Mouse (Mus musculus) R1 (cell line): ENCODE results near the gene Smpd3.
A peak's percentile ranks its signal among the peaks of the same experiment; 100 is the strongest.
"Not testable (repeated sequence)": the region's sequence is repeated elsewhere in the genome, so short reads cannot be mapped to it uniquely, and the experiment has no call there.

Source experiments
- DNase-seq: peaks from one replicate; pipeline ENCODE4 v3.0.0-alpha.2; 2018; ENCODE audit warnings: low read depth, low spot score

Gene Smpd3

GRCm38 (mm10) chr8:106326624-106327023 lies 11.2 kb downstream of the Smpd3 start:
- no peak for DNase-seq

GRCm38 (mm10) chr8:106321434-106321833 lies 16.4 kb downstream of the Smpd3 start:
- no peak for DNase-seq

GRCm38 (mm10) chr8:106320002-106320401 lies 17.8 kb downstream of the Smpd3 start:
- no peak for DNase-seq

GRCm38 (mm10) chr8:106317091-106317490 lies 20.7 kb downstream of the Smpd3 start:
- no peak for DNase-seq

GRCm38 (mm10) chr8:106316506-106316905 lies 21.3 kb downstream of the Smpd3 start:
- no peak for DNase-seq

GRCm38 (mm10) chr8:106315402-106316187 lies 22.2 kb downstream of the Smpd3 start:
- DNase-seq: no peak

GRCm38 (mm10) chr8:106313799-106314198 lies 24.0 kb downstream of the Smpd3 start:
- no peak for DNase-seq

- DNase-seq: no peak
Observed at GRCm38 (mm10) chr8:106313120-106313737, 24.6 kb downstream of the Smpd3 start.

- peak; percentile 57 for DNase-seq
Observed at GRCm38 (mm10) chr8:106311967-106312366, 25.8 kb downstream of the Smpd3 start.

GRCm38 (mm10) chr8:106310026-106310652 lies 27.6 kb downstream of the Smpd3 start:
- no peak for DNase-seq

- not testable (repeated sequence) for DNase-seq
Observed at GRCm38 (mm10) chr8:106308082-106308786, 29.6 kb downstream of the Smpd3 start.

- DNase-seq: no peak
Observed at GRCm38 (mm10) chr8:106307586-106307985, 30.2 kb downstream of the Smpd3 start.

- DNase-seq: not testable (repeated sequence)
Observed at GRCm38 (mm10) chr8:106306711-106307248, 31.0 kb downstream of the Smpd3 start.

- no peak for DNase-seq
Observed at GRCm38 (mm10) chr8:106306076-106306475, 31.7 kb downstream of the Smpd3 start.

- no peak for DNase-seq
Observed at GRCm38 (mm10) chr8:106305301-106305700, 32.5 kb downstream of the Smpd3 start.

- DNase-seq: no peak
Observed at GRCm38 (mm10) chr8:106304321-106304720, 33.5 kb downstream of the Smpd3 start.

- no peak for DNase-seq
Observed at GRCm38 (mm10) chr8:106300739-106301715, 36.8 kb downstream of the Smpd3 start.

GRCm38 (mm10) chr8:106299686-106300085 lies 38.1 kb downstream of the Smpd3 start:
- DNase-seq: peak; percentile 53

- DNase-seq: no peak
Observed at GRCm38 (mm10) chr8:106298846-106299245, 38.9 kb downstream of the Smpd3 start.

GRCm38 (mm10) chr8:106298261-106298660 lies 39.5 kb downstream of the Smpd3 start:
- no peak for DNase-seq
